Mouse (Mus musculus): Measurements from ENCODE around the gene Gm5901. TPM values are rescaled to one million over a fixed set of nuclear protein-coding genes. Genes with fewer than 3 reads are reported as not detected.

Gene Gm5901
- polyA plus RNA-seq, 1 experiment: not detected

- no peak for TF ChIP-seq CEBPB (IDR thresholded peaks at IDR 0.05; ENCODE audit: low read depth)
- no peak for TF ChIP-seq USF1 (IDR thresholded peaks at IDR 0.05; ENCODE audit: low read depth)
- no peak for TF ChIP-seq MYOD1 (IDR thresholded peaks at IDR 0.05; ENCODE audit: control insufficient read depth, insufficient read length, low read depth)
- no peak for TF ChIP-seq FOSL1 (IDR thresholded peaks at IDR 0.05; ENCODE audit: insufficient read depth, low read length, poor library complexity, severe bottlenecking)
- no peak for TF ChIP-seq MYOG (IDR thresholded peaks at IDR 0.05; ENCODE audit: control insufficient read depth, extremely low read depth, insufficient read length)
- no peak for TF ChIP-seq MAX (IDR thresholded peaks at IDR 0.05)
- no peak for TF ChIP-seq CTCF (IDR thresholded peaks at IDR 0.05; ENCODE audit: control insufficient read depth, insufficient read depth, insufficient read length)
- H3K36me3 ChIP-seq (ENCODE audit: control insufficient read depth, insufficient read depth): no peaks in the 10 kb centered on the region
- no peaks in the 10 kb centered on the region for H3K79me2 ChIP-seq (ENCODE audit: control insufficient read depth, insufficient read depth)
- H3K27me3 ChIP-seq (ENCODE audit: control insufficient read depth, insufficient read depth, insufficient read length): peaks cover 3% of the 10 kb centered on the region
- H3K79me3 ChIP-seq (ENCODE audit: low read depth): no peaks in the 10 kb centered on the region
- no peak overlapping the region for H3ac ChIP-seq (ENCODE audit: control insufficient read depth, insufficient read length, low read depth)
- no peak overlapping the region for H3K4me3 ChIP-seq (ENCODE audit: insufficient read depth, poor library complexity, severe bottlenecking)
Observed at GRCm38 (mm10) chr7:105361713-105362112, 13.1 kb upstream of the Gm5901 start.

- TF ChIP-seq MYOD1 (IDR thresholded peaks at IDR 0.05; ENCODE audit: control insufficient read depth, insufficient read length, low read depth): no peak
- TF ChIP-seq MYOG (IDR thresholded peaks at IDR 0.05; ENCODE audit: control insufficient read depth, extremely low read depth, insufficient read length): no peak
- no peak for TF ChIP-seq CTCF (IDR thresholded peaks at IDR 0.05; ENCODE audit: control insufficient read depth, insufficient read depth, insufficient read length)
- TF ChIP-seq MAX (IDR thresholded peaks at IDR 0.05): no peak
- TF ChIP-seq CEBPB (IDR thresholded peaks at IDR 0.05; ENCODE audit: low read depth): no peak
- TF ChIP-seq USF1 (IDR thresholded peaks at IDR 0.05; ENCODE audit: low read depth): no peak
- no peak for TF ChIP-seq FOSL1 (IDR thresholded peaks at IDR 0.05; ENCODE audit: insufficient read depth, low read length, poor library complexity, severe bottlenecking)
- Histone ChIP-seq H3K36me3 (ENCODE audit: control insufficient read depth, insufficient read depth) (no peaks in the 10 kb centered on the region), H3K79me3 (ENCODE audit: low read depth) (no peaks in the 10 kb centered on the region), H3K79me2 (ENCODE audit: control insufficient read depth, insufficient read depth) (no peaks in the 10 kb centered on the region), H3K4me3 (ENCODE audit: insufficient read depth, poor library complexity, severe bottlenecking) (no peak overlapping the region), H3ac (ENCODE audit: control insufficient read depth, insufficient read length, low read depth) (no peak overlapping the region), H3K27me3 (ENCODE audit: control insufficient read depth, insufficient read depth, insufficient read length) (no peaks in the 10 kb centered on the region)
Observed at GRCm38 (mm10) chr7:105367268-105367667, 7.6 kb upstream of the Gm5901 start.

GRCm38 (mm10) chr7:105367930-105368329 lies 6.9 kb upstream of the Gm5901 start, which contains the start of gene Olfr692:
Gene Olfr692 (plus strand): TSS chr7:105368230.
- Histone ChIP-seq H3K36me3 (ENCODE audit: control insufficient read depth, insufficient read depth) (no peaks in the 10 kb centered on the region), H3ac (ENCODE audit: control insufficient read depth, insufficient read length, low read depth) (no peak within 1 kb of the TSS), H3K79me2 (ENCODE audit: control insufficient read depth, insufficient read depth) (no peaks in the 10 kb centered on the region), H3K79me3 (ENCODE audit: low read depth) (no peaks in the 10 kb centered on the region), H3K4me3 (ENCODE audit: insufficient read depth, poor library complexity, severe bottlenecking) (no peak within 1 kb of the TSS), H3K27me3 (ENCODE audit: control insufficient read depth, insufficient read depth, insufficient read length) (no peaks in the 10 kb centered on the region)
- TF ChIP-seq FOSL1 (IDR thresholded peaks at IDR 0.05; ENCODE audit: insufficient read depth, low read length, poor library complexity, severe bottlenecking): no peak
- TF ChIP-seq USF1 (IDR thresholded peaks at IDR 0.05; ENCODE audit: low read depth): no peak
- TF ChIP-seq MYOG (IDR thresholded peaks at IDR 0.05; ENCODE audit: control insufficient read depth, extremely low read depth, insufficient read length): no peak
- no peak for TF ChIP-seq MAX (IDR thresholded peaks at IDR 0.05)
- TF ChIP-seq CTCF (IDR thresholded peaks at IDR 0.05; ENCODE audit: control insufficient read depth, insufficient read depth, insufficient read length): no peak
- no peak for TF ChIP-seq CEBPB (IDR thresholded peaks at IDR 0.05; ENCODE audit: low read depth)
- TF ChIP-seq MYOD1 (IDR thresholded peaks at IDR 0.05; ENCODE audit: control insufficient read depth, insufficient read length, low read depth): no peak

- Histone ChIP-seq H3K27me3 (ENCODE audit: control insufficient read depth, insufficient read depth, insufficient read length) (no peaks in the 10 kb centered on the region), H3K79me2 (ENCODE audit: control insufficient read depth, insufficient read depth) (no peaks in the 10 kb centered on the region), H3ac (ENCODE audit: control insufficient read depth, insufficient read length, low read depth) (no peak overlapping the region), H3K4me3 (ENCODE audit: insufficient read depth, poor library complexity, severe bottlenecking) (no peak overlapping the region), H3K79me3 (ENCODE audit: low read depth) (no peaks in the 10 kb centered on the region), H3K36me3 (ENCODE audit: control insufficient read depth, insufficient read depth) (peaks cover 1% of the 10 kb centered on the region)
- TF ChIP-seq MAX (IDR thresholded peaks at IDR 0.05): no peak
- TF ChIP-seq USF1 (IDR thresholded peaks at IDR 0.05; ENCODE audit: low read depth): no peak
- no peak for TF ChIP-seq MYOG (IDR thresholded peaks at IDR 0.05; ENCODE audit: control insufficient read depth, extremely low read depth, insufficient read length)
- TF ChIP-seq CEBPB (IDR thresholded peaks at IDR 0.05; ENCODE audit: low read depth): no peak
- TF ChIP-seq MYOD1 (IDR thresholded peaks at IDR 0.05; ENCODE audit: control insufficient read depth, insufficient read length, low read depth): no peak
- no peak for TF ChIP-seq CTCF (IDR thresholded peaks at IDR 0.05; ENCODE audit: control insufficient read depth, insufficient read depth, insufficient read length)
- no peak for TF ChIP-seq FOSL1 (IDR thresholded peaks at IDR 0.05; ENCODE audit: insufficient read depth, low read length, poor library complexity, severe bottlenecking)
Observed at GRCm38 (mm10) chr7:105368521-105368920, 6.3 kb upstream of the Gm5901 start.

GRCm38 (mm10) chr7:105372912-105373311 lies 1.9 kb upstream of the Gm5901 start:
- Histone ChIP-seq H3K27me3 (ENCODE audit: control insufficient read depth, insufficient read depth, insufficient read length) (no peaks in the 10 kb centered on the region), H3K4me3 (ENCODE audit: insufficient read depth, poor library complexity, severe bottlenecking) (no peak overlapping the region), H3K79me2 (ENCODE audit: control insufficient read depth, insufficient read depth) (no peaks in the 10 kb centered on the region), H3K79me3 (ENCODE audit: low read depth) (no peaks in the 10 kb centered on the region), H3K36me3 (ENCODE audit: control insufficient read depth, insufficient read depth) (peaks cover 5% of the 10 kb centered on the region), H3ac (ENCODE audit: control insufficient read depth, insufficient read length, low read depth) (no peak overlapping the region)
- TF ChIP-seq MAX (IDR thresholded peaks at IDR 0.05) (no peak), FOSL1 (IDR thresholded peaks at IDR 0.05; ENCODE audit: insufficient read depth, low read length, poor library complexity, severe bottlenecking) (no peak), USF1 (IDR thresholded peaks at IDR 0.05; ENCODE audit: low read depth) (no peak), MYOD1 (IDR thresholded peaks at IDR 0.05; ENCODE audit: control insufficient read depth, insufficient read length, low read depth) (no peak), MYOG (IDR thresholded peaks at IDR 0.05; ENCODE audit: control insufficient read depth, extremely low read depth, insufficient read length) (no peak), CEBPB (IDR thresholded peaks at IDR 0.05; ENCODE audit: low read depth) (no peak), CTCF (IDR thresholded peaks at IDR 0.05; ENCODE audit: control insufficient read depth, insufficient read depth, insufficient read length) (no peak)

- TF ChIP-seq MYOG (IDR thresholded peaks at IDR 0.05; ENCODE audit: control insufficient read depth, extremely low read depth, insufficient read length) (no peak), MYOD1 (IDR thresholded peaks at IDR 0.05; ENCODE audit: control insufficient read depth, insufficient read length, low read depth) (no peak), MAX (IDR thresholded peaks at IDR 0.05) (no peak), CEBPB (IDR thresholded peaks at IDR 0.05; ENCODE audit: low read depth) (no peak), CTCF (IDR thresholded peaks at IDR 0.05; ENCODE audit: control insufficient read depth, insufficient read depth, insufficient read length) (no peak), USF1 (IDR thresholded peaks at IDR 0.05; ENCODE audit: low read depth) (no peak), FOSL1 (IDR thresholded peaks at IDR 0.05; ENCODE audit: insufficient read depth, low read length, poor library complexity, severe bottlenecking) (no peak)
- Histone ChIP-seq H3K79me3 (ENCODE audit: low read depth) (no peaks in the 10 kb centered on the region), H3K4me3 (ENCODE audit: insufficient read depth, poor library complexity, severe bottlenecking) (no peak overlapping the region), H3ac (ENCODE audit: control insufficient read depth, insufficient read length, low read depth) (no peak overlapping the region), H3K36me3 (ENCODE audit: control insufficient read depth, insufficient read depth) (peaks cover 5% of the 10 kb centered on the region), H3K27me3 (ENCODE audit: control insufficient read depth, insufficient read depth, insufficient read length) (no peaks in the 10 kb centered on the region), H3K79me2 (ENCODE audit: control insufficient read depth, insufficient read depth) (no peaks in the 10 kb centered on the region)
Observed at GRCm38 (mm10) chr7:105373509-105373908, 1.3 kb upstream of the Gm5901 start.

Data from C2C12 (cell line).